Mouse (Mus musculus) embryonic facial prominence, embryonic 13.5 days (tissue): ENCODE measurements around the gene Mfap2. TPM values are rescaled to one million over a fixed set of nuclear protein-coding genes. Genes with fewer than 3 reads are reported as not detected.

Source experiments
- ATAC-seq: fragments of 200-750 bp; cut with Nextera tagmentation; 2 replicates; pipeline ENCODE4 v1.8.0; 2017; ENCODE audit warnings: low read depth; ENCODE audit not compliant: insufficient number of reproducible peaks, insufficient read depth, low FRiP score, low TSS enrichment
- H3K27ac ChIP-seq: fragments of 300-500 bp; sonication (generic); 2 replicates; pipeline ENCODE4 v1.5.1; 2015; ENCODE audit warnings: moderate library complexity, mild to moderate bottlenecking, inconsistent platforms
- H3K27me3 ChIP-seq: fragments of 300-500 bp; sonication (generic); 2 replicates; pipeline ENCODE4 v1.6.1; 2015; ENCODE audit warnings: mild to moderate bottlenecking, inconsistent platforms
- H3K36me3 ChIP-seq: fragments of 300-500 bp; sonication (generic); 2 replicates; pipeline ENCODE4 v1.6.1; 2015; ENCODE audit warnings: mild to moderate bottlenecking, inconsistent platforms
- H3K4me1 ChIP-seq: fragments of 300-500 bp; sonication (generic); 2 replicates; pipeline ENCODE4 v1.6.1; 2015; ENCODE audit warnings: inconsistent platforms
- H3K4me2 ChIP-seq: fragments of 300-500 bp; sonication (generic); 2 replicates; pipeline ENCODE4 v1.6.1; 2015; ENCODE audit warnings: moderate library complexity, mild to moderate bottlenecking, inconsistent platforms
- H3K4me3 ChIP-seq: fragments of 300-500 bp; sonication (generic); 2 replicates; pipeline ENCODE4 v1.5.1; 2015; ENCODE audit warnings: mild to moderate bottlenecking, inconsistent platforms
- H3K9ac ChIP-seq: fragments of 300-500 bp; sonication (generic); 2 replicates; pipeline ENCODE4 v1.6.1; 2015; ENCODE audit warnings: mild to moderate bottlenecking, inconsistent platforms
- H3K9me3 ChIP-seq: fragments of 300-500 bp; sonication (generic); 2 replicates; pipeline ENCODE4 v1.6.1; 2016; ENCODE audit warnings: inconsistent platforms
- WGBS: fragments of 180-500 bp; shearing (Covaris S2); methylation state at CpG from one replicate; pipeline ENCODE4 v1.1.7; 2015; ENCODE audit warnings: mixed read lengths; 5-methylcytosine and 5-hydroxymethylcytosine counted together
- polyA plus RNA-seq: library from polyadenylated mRNA; unstranded; fragments of >200 nt; fragmentation: Nextera tagmentation; extraction: Ambion mirVana; gene quantifications from 2 replicates; pipeline ENCODE4 v1.2.1, GENCODE M21; 2015

Mfap2 gene
- polyA plus RNA-seq, 1 experiment from 2014 or later, result 792 TPM

- Histone ChIP-seq H3K9me3 (no peaks in the 10 kb centered on the region), H3K4me3 (no peak overlapping the region), H3K9ac (0 out of 2 replicates have a peak overlapping the region, but pooled peaks have one; percentile 2), H3K4me1 (peaks cover 4% of the 10 kb centered on the region; the same call in 1 of the 2 replicates), H3K27ac (no peak overlapping the region), H3K36me3 (peaks cover 82% of the 10 kb centered on the region), H3K4me2 (no peak overlapping the region), H3K27me3 (no peaks in the 10 kb centered on the region)
- WGBS, result 81% methylated on average over 27 of the region's 27 CpGs
- no peak for ATAC-seq
These were observed 23.7 kb downstream of the Mfap2 start for GRCm38 (mm10) chr4:141033606-141034549.

DNA sequence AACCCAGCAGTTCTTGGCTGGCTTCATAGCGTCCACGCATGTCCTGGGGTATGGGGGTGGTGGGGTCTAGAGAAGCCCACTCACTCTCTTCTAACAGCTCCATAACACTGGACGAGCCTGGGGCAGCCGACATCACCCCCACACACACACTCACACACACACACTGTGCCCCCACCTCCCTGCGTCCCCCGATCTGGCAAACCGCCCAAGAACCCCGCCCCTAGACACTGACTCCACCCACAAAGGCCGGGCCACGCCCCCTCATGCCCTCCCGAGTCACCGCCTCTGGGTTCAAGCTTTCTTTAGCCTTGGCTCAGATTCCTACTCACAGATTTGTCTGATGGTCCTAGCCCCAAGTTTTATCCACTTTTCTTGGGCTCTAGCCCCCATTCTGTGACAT lies 30.9 kb downstream of the Mfap2 start:
- no peak for ATAC-seq
- H3K9ac ChIP-seq, result no peak overlapping the region

GRCm38 (mm10) chr4:141044816-141045215 lies 34.6 kb downstream of the Mfap2 start:
- H3K36me3 ChIP-seq, result peaks cover 65% of the 10 kb centered on the region
- H3K4me3 ChIP-seq, result no peak overlapping the region
- peaks cover 5% of the 10 kb centered on the region; the same call in 1 of the 2 replicates for H3K4me1 ChIP-seq
- H3K4me2 ChIP-seq, result 0 out of 2 replicates have a peak overlapping the region, but pooled peaks have one; percentile 11
- H3K27ac ChIP-seq, result peak overlapping the region; percentile 69
- H3K27me3 ChIP-seq, result no peaks in the 10 kb centered on the region
- H3K9ac ChIP-seq, result no peak overlapping the region
- 14% methylated on average over 8 of the region's 8 CpGs for WGBS
- H3K9me3 ChIP-seq, result no peaks in the 10 kb centered on the region
- ATAC-seq, result no peak

More for the DNA sequence above, 30.9 kb downstream of the Mfap2 start:
- Histone ChIP-seq H3K9me3 (no peaks in the 10 kb centered on the region), H3K4me1 (peaks cover 5% of the 10 kb centered on the region; the same call in 1 of the 2 replicates), H3K27ac (no peak overlapping the region), H3K4me3 (no peak overlapping the region), H3K36me3 (peaks cover 72% of the 10 kb centered on the region), H3K4me2 (no peak overlapping the region), H3K27me3 (no peaks in the 10 kb centered on the region)
- 62% methylated on average over 12 of the region's 12 CpGs for WGBS

DNA sequence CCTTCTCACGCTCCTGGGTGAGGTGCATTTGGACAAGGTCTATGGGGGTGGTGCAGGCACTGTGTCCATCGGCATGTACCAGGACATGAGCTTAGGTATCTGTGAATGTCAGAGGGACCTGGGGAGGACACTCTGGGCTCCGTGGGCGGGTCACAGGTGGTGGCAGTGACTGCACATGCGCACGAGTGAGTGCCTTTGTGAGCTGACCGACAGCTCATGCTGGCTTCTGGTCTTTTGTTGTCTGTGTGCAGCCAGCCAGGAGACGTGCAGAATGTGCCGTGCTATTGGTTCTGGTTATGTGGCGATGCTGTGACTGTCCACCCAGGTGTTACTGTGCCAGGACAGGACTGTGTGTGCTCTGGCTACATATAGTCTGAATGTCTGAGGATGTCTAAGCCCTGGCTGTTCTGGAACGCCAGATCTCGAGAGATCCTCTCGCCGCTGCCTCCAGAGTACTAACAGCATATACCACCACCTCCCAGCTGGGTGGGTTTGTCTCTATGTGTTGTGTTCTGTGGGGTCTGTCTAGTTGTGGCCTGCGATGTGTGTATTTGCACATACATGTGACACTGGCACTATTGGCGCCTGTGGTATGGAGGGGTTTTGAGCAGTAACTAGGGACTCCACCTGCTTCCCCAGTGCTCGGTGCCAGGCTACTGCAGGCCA lies 38.7 kb downstream of the Mfap2 start:
- H3K4me1 ChIP-seq, result peaks cover 26% of the 10 kb centered on the region
- H3K36me3 ChIP-seq, result peaks cover 45% of the 10 kb centered on the region
- no peaks in the 10 kb centered on the region for H3K9me3 ChIP-seq
- H3K27ac ChIP-seq, result no peak overlapping the region
- H3K4me3 ChIP-seq, result no peak overlapping the region
- H3K27me3 ChIP-seq, result no peaks in the 10 kb centered on the region
- H3K4me2 ChIP-seq, result no peak overlapping the region
- no peak overlapping the region for H3K9ac ChIP-seq
- no peak for ATAC-seq
- 86% methylated on average over 17 of the region's 17 CpGs for WGBS

GRCm38 (mm10) chr4:141049476-141049835 lies 39.2 kb downstream of the Mfap2 start:
- WGBS, result 38% methylated on average over 4 of the region's 4 CpGs
- Histone ChIP-seq H3K4me3 (no peak overlapping the region), H3K9me3 (no peaks in the 10 kb centered on the region), H3K4me2 (no peak overlapping the region), H3K27ac (no peak overlapping the region), H3K9ac (no peak overlapping the region), H3K36me3 (peaks cover 48% of the 10 kb centered on the region), H3K27me3 (no peaks in the 10 kb centered on the region), H3K4me1 (peaks cover 30% of the 10 kb centered on the region)
- no peak for ATAC-seq

- H3K36me3 ChIP-seq, result peaks cover 56% of the 10 kb centered on the region
These were observed 42.2 kb downstream of the Mfap2 start for GRCm38 (mm10) chr4:141052442-141052841.

GRCm38 (mm10) chr4:141053138-141053537 lies 42.9 kb downstream of the Mfap2 start:
- peaks cover 58% of the 10 kb centered on the region for H3K36me3 ChIP-seq
- H3K9me3 ChIP-seq, result no peaks in the 10 kb centered on the region
- H3K9ac ChIP-seq, result peak overlapping the region; percentile 64
- H3K4me1 ChIP-seq, result peaks cover 25% of the 10 kb centered on the region
- peak overlapping the region; percentile 50 for H3K4me2 ChIP-seq
- H3K27ac ChIP-seq, result peak overlapping the region; percentile 72
- H3K4me3 ChIP-seq, result 0 out of 2 replicates have a peak overlapping the region, but pooled peaks have one; percentile 24
- H3K27me3 ChIP-seq, result no peaks in the 10 kb centered on the region
- ATAC-seq, result no peak
- 35% methylated on average over 8 of the region's 8 CpGs for WGBS

More at GRCm38 (mm10) chr4:141052442-141052841, 42.2 kb downstream of the Mfap2 start:
- ATAC-seq, result no peak
- WGBS, result 87% methylated on average over 12 of the region's 12 CpGs
- H3K9me3 ChIP-seq, result no peaks in the 10 kb centered on the region
- no peak overlapping the region for H3K4me3 ChIP-seq
- no peak overlapping the region for H3K4me2 ChIP-seq
- H3K27me3 ChIP-seq, result no peaks in the 10 kb centered on the region
- H3K9ac ChIP-seq, result peak overlapping the region; percentile 49; the same call in 1 of the 2 replicates
- H3K4me1 ChIP-seq, result peaks cover 25% of the 10 kb centered on the region
- H3K27ac ChIP-seq, result no peak overlapping the region

GRCm38 (mm10) chr4:141053568-141054161 lies 43.4 kb downstream of the Mfap2 start:
- H3K36me3 ChIP-seq, result peaks cover 58% of the 10 kb centered on the region
- peaks cover 25% of the 10 kb centered on the region for H3K4me1 ChIP-seq
- H3K27ac ChIP-seq, result peak overlapping the region; percentile 72
- H3K9ac ChIP-seq, result peak overlapping the region; percentile 64
- ATAC-seq, result 0 out of 2 replicates have a peak, but pooled peaks have one; percentile 6
- 18% methylated on average over 17 of the region's 17 CpGs for WGBS
- H3K4me3 ChIP-seq, result peak overlapping the region; percentile 24
- peak overlapping the region; percentile 50 for H3K4me2 ChIP-seq
- no peaks in the 10 kb centered on the region for H3K9me3 ChIP-seq
- H3K27me3 ChIP-seq, result no peaks in the 10 kb centered on the region

- Histone ChIP-seq H3K36me3 (peaks cover 45% of the 10 kb centered on the region), H3K9me3 (no peaks in the 10 kb centered on the region), H3K4me1 (peaks cover 43% of the 10 kb centered on the region), H3K4me2 (no peak overlapping the region), H3K27ac (no peak overlapping the region), H3K9ac (no peak overlapping the region), H3K27me3 (no peaks in the 10 kb centered on the region), H3K4me3 (no peak overlapping the region)
- ATAC-seq, result no peak
- 95% methylated on average over 10 of the region's 10 CpGs for WGBS
These were observed 46.8 kb downstream of the Mfap2 start for GRCm38 (mm10) chr4:141056970-141057369.

DNA sequence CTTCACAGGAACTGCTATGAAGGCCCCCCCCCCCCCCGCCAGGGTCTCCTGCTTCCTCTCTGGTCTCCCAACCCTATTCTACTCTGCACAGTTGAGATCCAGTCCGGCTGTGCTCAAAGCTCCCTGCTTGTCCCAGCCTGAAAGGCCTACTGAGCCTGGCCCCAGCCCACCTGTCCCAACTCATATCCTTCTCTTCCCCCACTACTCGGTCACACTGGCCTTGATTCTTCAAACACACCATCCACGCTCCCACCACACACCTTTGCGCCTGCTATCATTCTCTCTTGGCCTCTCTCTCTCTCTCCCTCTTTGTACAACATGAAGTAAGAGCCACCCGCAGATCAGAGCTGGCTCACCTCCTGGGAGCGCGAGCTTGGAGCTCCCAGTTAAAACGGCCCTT lies 48.6 kb downstream of the Mfap2 start:
- ATAC-seq, result no peak
- Histone ChIP-seq H3K27ac (no peak overlapping the region), H3K4me2 (peak overlapping the region; percentile 74; the same call in 1 of the 2 replicates), H3K36me3 (peaks cover 37% of the 10 kb centered on the region), H3K4me1 (peaks cover 24% of the 10 kb centered on the region), H3K4me3 (no peak overlapping the region), H3K9me3 (no peaks in the 10 kb centered on the region), H3K9ac (no peak overlapping the region), H3K27me3 (no peaks in the 10 kb centered on the region)
- 77% methylated on average over 9 of the region's 9 CpGs for WGBS
